Mouse (Mus musculus) embryo, embryonic 9.5 days (tissue): ENCODE data around the gene Gfra1.
A peak's percentile ranks its signal among the peaks of the same experiment; 100 is the strongest.

ENCODE experiments used
- DNase-seq: peaks from one replicate; pipeline ENCODE4 v3.0.0-alpha.2; 2017; ENCODE audit errors: extremely low spot score

Gene Gfra1

DNA sequence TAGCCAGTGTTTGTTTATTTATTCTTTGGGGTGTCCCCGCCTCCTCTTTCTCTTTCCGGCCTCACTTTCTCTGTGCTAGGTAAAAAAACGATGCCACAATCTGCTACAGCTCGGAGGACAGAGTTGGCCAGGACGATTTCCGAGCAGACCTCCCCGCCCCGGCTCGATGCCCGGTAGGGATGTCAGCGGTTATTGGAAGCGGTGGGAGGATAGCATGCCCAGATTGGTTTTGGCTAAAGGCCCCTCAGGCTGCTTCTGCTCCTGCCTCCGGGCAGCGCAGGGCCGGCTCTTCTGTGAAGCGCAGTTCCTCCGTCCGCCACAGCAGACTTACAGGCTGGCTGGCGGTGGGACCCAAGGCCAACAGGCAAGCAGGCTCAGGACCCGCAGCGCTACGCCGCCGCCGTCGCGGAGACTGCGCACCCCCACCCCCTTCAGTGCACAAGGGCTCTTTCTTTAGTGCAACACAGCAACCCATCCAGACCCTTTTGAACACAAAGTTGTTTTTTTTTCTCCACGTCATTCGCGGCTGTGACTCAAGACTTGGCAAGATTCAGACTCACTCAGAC, at the start of gene Gfra1:
TSS of gene Gfra1 (minus strand) at position 414 of the 566 bp plus-strand sequence.
- DNase-seq, result peak; percentile 79

DNA sequence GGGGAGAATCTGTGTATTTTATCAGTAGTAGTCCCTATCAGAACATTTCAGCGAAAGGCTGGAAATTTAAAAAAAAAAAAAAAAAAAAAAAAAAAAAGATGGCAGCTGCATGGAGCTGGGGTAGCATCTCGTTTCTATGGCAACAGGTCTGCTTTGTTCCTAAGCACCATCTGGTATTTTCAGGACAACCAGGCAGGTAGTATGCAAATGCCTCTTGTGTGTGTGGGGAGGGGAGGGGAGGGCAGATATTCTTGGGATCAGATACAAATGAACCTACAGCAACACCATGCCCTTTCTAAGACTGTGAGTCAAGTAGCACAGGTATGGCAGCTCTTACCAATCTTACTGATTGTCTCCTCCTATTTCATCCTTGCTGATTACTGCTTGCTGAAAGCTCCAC, 44.3 kb upstream of the Gfra1 start:
- DNase-seq, result no peak

DNA sequence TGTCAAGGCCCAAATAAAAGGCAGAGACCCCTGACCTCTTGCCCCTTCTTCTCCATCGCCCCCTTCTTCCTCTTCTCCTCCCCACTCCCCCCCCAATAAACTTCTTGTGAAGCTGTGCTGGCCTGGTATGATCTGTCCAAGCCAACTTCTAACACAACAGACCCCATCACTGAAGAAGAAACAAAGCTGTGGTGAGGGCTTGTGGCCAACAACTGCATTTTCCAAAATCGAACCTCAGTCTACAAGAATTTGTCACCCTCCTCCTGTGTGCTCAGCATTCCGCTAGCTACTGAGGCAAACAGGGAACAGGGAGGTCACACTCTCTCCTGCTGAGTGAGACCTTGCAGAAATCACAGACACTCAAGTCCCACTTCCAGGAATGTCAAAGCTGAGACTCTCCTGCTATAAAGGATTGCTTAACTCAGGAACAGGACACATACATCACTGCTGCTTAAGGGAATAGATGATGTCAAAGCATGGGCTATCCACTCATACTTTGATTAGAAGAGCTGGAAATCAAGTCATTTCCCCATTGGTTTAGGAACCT, 43.8 kb upstream of the Gfra1 start:
- DNase-seq, result no peak

DNA sequence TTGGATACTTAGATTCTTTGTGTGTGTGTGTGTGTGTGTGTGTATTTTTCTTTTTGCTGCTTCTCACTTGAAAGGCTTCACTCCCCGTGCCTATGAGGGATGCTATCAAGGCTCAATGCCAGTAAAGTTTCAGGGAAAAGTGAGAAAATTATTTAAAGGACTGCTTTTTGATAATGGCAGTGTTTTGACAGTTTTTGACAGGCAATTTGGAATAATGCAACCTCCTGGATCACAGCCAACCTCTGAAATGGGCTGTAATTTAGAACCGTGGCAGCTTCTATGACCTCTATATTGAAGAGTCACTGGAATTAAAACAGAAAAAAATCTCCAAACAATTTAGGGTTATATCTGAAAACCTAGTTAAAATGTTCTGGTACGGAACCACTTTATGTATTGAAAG, 41.4 kb upstream of the Gfra1 start:
- no peak for DNase-seq

DNA sequence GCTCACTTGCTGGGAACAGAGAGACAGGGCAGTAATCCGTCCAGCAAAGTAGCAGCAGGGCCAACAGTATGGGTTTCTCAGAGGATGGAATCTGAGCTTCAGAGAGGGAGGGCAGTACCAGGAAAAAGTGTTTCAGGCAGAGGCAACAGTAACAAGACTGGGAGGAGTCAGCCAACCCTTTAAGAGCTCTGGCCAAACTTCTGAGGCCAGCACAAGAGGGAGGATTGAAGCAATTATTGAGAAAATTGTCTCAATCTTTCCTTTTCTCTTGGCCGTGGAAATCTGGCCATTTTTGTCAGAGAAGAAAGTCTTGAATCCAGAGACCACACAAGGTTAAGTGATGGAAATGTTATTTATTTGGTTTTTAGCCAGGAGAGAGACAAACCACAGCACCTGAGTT, 31.0 kb upstream of the Gfra1 start:
- DNase-seq, result no peak

DNA sequence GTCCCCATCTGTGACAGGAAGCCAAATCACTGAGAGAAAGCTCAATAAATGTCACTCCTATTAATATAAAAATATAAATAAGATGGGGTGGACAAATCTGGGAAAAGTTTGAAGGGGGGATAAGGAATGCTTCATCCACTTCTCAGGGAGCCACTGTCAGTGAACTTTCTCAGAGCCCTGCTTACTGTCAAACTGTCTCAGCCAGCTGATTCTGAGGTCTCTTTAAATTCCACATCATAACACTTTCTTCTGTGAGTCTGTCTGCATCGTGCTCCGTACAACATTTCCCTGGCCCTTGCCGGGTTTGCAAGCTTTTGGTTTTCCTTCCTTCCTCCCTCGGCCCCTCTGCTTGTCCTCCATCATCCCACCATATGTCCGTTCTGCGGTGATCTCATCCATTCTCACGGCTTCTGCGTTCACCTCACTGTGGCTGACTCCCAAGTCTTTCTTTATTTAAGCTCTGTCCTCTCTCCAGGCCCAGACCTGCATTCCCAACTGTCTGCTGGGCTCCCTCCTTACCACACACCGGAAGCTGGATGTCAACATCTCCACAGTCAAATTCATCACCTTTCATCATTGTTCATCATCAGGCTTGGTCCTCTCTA, 26.8 kb upstream of the Gfra1 start:
- no peak for DNase-seq

DNA sequence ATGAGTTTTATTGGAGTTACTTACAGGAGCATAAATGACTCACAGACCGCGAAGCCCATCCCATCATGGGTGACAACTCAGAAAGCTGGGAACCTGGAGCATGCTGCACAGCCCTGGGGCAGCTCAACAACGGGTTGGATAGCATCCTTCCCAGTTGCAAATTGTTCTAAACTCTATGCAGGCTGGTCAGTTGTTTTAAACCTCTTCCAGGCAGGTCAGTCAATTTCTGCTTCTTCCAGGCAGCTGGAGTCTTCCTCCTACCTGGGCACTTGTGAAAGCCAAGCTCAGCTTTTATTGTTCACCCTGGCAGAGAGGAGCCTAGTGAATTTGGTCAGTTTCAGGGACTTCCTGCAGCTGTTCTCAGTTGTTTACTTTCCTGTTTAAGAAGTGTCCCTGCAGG, 18.5 kb upstream of the Gfra1 start:
- DNase-seq, result no peak

DNA sequence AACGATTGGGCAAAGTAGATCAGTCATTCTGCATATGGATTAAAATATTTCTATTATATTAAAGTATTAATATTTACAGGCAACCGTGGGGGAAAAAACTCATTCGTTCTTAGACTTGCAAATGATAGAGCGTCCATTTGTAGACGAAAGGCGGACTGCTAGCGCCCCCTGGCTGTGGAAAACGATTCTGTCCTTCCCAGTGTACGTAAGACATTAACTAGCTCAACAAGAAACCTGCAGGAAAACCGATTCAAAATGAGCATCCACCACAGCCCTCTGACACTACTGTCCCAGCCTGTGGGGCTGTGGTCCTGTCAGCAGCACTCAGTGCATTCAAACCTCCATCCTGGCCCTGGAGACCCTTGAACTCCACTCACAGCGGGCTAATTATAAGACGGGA, 13.7 kb upstream of the Gfra1 start:
- DNase-seq, result peak; percentile 80

DNA sequence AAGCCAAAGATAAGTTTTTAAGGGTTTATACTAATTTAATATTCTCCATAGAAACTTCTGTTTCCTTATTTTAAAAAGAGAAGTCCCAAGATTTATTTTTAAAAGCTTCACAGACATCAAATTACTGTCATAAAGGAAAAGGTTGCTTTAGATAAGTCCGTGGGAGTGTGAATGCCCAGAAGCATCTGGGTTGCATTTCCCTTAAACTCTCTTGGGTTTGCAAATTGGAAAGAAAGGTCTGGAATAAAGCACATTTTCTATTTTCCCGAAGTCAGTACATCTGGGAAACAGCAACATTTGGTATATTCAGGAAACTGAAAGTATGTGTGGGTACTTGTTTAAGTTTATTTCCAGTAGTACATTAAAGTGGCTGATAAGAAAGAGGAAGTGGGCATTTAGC, 12.6 kb upstream of the Gfra1 start:
- DNase-seq, result no peak

DNA sequence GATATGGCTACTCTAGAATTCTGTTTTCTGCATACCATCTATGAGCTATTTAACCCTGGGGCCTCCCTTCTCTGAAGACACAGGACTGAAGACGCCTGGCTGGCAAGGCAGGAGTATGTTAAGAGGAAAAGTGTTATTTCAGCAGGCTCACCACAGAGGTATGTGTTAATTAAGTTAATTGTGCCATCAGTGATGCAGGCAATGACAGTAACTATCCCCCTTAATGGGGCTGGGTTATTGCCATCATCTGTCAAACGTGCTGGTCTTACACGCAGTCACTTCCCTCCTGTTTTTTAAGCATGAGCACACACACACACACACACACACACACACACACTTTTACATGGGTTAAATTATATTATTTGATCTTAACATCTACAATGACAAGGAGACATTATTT, 8.0 kb upstream of the Gfra1 start:
- no peak for DNase-seq

DNA sequence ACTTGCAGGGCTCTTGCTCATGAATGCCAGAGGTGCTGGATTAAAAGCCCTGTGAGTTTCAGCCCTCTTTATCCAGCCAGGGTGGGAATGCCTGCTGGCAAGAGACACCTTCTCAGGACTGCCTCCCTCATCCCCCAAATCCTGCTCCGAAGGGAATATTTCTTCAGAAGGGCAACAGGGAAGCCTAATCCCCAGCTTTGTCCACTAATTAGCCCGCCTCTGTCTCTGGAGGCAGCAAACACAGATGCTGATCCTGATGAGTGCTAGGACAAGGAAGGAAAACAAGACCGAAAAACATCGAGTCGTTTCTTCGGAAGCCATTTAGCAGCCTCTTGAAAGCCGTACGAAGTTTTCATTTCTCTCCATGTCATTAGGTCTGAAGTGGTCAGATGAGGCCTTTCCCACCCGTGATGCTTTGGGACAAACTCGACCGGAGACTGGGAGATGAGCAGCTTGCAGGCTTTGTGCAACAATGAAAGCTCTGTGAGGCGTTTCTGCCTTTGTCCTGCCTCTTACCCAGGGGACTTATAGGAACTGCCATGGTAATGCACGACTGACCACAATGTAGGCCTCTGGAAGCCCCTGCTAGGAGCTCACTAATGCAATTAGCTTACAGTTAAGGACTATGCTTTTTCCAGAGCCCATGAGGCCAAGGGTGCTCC, 4.8 kb upstream of the Gfra1 start:
- DNase-seq, result peak; percentile 21

DNA sequence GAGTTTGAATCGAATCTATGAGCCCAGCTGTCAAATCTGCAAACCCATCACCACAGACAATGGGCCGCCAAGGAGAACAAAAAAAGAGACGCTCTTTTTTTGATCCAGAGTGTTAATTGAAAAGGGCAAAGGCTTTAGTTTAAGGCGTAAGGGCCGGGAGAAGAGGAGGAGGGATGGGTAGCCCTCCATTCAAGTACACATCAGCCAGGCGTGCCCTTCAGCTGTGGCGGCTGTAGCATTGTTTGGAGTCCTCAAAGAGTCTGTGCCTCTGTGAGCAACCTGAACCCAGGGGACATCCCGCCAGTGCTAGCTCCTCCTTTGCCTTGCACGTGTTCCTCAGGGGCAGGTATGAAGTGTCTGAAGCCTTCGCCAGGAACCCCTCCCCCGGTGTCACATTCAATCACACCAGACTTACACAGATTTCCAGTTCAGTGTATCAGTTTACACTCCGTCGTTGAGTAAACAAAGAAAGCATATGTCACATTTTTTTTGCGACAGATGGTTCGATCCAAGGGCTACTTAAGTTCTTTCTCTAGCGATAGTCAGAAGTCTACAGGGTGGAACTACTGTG, 867 bp upstream of the Gfra1 start:
- DNase-seq, result peak; percentile 49

DNA sequence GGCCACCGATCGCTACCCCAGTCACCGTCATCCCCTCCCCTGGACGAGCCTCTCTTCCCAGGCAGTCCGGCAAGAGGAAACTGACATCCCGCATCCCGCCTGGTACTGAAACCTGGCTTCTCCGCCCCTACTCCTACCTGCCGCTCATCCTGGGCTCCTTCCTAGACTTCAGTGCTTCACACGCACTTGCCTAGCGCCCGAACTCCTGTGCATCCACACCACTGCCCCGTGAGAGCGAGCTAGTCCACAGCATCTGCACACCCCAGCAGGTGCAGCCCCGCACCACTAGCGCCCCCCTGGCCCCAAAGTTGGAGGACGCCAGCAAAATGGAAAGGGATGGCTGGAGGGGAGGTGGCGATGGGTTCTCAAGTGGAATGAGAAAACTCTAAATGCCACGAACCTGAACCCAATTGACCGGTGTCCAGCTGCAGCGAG, 631 bp downstream of the Gfra1 start:
- DNase-seq, result peak; percentile 63

DNA sequence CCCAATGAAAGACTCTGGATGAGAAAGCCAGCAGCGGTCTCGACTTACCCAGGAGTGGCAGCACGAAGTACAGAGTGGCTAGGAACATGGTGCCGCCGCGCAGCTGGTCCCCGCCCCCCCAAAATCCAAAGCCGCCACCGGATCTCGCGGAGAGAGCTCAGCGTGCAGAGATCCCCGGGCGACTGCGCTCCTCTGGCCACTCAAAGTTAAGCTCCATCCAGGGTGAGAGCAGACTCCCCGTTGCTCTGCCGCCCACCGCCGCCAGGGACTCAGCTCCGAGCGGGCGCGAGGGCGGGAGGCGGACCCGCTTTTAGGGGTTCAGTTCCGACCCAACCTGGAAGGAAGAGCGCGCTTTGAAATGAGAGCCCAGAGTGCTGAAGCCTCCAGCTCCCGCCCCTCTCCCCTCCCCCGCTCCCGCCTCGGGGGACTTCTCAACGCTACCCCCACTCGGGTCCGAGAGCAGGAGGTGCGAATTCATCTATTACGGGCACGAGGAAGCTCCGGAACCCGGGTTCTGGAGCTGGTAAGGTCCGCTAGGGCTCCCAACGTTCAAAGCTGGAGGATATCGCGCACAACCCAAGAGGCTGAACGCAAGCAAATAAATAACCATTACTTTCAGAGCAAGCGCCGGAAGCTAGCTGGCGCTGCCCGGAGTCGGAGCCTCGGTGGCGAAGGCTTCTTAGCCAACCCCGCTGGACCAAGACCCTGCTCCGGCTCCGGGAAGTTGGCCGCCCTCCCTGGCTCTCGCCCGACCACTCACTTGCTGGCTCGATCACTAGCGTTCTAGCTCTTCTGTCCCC, 1.2 kb downstream of the Gfra1 start:
- DNase-seq, result peak; percentile 65

DNA sequence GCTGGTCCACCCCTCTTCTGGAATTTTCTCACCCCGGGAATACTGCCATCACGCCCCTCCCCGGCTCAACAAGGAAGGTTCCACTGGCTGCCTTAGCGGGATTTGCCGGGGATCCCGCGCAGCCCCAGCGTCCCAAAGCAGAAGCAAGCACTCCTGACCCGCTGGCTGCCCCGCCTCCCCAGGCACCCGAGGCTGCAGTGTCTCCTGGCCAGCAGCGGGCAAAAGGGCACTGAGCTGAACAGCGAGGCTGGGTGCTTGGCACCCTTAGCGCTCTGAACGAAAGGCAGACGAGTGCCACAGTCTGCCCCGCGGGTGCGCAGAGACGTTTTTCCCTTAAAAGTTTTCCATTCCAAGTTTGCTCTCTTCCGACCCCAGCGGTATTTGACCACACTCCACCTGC, 2.1 kb downstream of the Gfra1 start:
- DNase-seq, result no peak

DNA sequence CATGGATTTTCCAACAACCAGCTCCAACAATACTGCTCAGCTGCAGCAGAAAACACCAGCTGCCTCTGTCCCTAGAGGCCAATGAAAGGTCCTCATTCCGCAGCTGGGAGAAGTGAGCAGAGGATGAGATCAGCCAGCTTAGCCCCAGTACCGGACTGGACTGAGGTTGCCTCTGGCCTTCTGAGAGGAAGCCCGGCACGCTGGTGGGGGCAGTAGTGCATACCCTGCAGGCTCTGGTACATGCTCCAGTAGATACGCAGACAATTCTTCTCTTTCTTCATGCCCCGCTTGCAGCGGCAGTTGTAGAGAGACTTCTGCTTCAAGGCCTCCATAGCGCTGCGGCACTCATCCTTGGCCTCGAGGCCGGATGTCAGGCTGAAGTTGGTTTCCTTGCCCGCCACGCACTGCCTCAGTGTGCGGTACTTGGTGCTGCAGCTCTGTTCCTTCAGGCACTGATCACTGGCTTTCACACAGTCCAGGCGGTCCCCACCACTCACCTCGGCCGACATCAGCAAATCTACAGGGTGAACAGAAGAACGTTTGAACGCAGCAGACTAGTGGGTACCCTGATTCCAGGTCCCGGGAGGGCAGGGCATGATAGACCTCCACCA, 2.7 kb downstream of the Gfra1 start:
- DNase-seq, result peak; percentile 44

DNA sequence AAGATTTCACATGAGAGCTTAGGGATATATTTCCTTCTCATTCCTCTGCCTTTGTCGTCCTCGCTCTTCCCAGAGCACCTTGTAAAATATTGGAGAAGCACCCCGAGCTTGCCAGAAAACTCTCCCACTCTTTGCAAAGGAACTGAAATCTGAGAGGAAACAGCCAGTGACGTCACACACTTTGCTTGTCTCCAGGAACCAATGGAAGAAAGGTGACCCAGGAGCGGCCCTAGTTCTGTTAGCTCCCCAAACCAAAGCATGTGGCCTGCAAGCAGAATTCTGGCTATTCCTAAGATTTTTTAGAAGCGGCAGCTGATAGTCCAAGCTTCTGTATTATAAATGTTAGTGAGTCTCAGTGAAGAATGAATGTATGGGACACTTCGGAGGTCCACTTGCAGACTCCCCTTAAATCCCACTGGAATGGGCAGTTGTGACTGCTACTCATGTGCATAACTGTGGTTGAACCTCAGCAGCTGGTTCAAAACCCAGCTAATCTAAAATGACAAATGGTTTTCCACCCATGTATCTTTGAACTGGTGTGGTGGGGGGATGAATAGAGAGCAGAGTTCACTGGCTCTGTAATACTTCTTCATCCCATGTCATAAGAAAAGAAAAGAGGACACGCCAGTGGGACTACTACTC, 3.4 kb downstream of the Gfra1 start:
- no peak for DNase-seq

DNA sequence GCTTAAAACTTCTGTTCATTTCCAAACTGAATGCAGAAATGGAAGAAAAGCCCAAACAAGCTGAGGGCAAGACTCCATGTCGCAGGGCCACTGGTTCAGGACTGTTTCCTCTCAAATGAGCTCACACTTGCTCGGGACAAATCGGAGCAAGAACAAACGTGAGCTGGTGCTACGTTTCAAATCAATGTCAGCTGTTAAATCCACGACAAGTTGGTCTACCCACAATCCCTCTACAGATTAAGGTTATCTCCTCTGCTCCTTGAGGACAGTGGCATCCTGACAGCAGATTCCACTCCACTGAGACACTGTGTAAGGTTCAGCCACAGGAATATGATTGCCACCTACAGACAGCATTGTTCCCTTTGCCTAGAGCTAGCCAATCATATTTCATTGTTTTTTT, 4.4 kb downstream of the Gfra1 start:
- DNase-seq, result no peak

DNA sequence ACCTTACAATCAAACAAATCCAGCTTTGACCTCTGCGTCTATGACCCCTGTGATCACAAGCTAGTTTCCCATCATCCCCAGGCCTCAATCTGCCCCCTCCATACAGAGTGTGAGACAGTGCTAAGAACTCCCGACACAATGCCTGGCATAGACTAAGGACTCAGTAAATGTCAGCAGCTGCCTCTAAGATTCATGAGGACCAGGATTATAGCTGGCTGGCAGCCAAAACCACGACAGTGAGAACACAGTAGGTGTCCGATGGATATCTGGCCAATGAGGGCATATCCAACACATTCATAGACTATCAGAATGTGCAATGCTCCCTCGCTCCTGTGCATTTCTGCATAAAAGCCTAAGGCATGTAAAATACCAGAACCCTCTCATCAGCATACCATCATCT, 5.0 kb downstream of the Gfra1 start:
- no peak for DNase-seq

DNA sequence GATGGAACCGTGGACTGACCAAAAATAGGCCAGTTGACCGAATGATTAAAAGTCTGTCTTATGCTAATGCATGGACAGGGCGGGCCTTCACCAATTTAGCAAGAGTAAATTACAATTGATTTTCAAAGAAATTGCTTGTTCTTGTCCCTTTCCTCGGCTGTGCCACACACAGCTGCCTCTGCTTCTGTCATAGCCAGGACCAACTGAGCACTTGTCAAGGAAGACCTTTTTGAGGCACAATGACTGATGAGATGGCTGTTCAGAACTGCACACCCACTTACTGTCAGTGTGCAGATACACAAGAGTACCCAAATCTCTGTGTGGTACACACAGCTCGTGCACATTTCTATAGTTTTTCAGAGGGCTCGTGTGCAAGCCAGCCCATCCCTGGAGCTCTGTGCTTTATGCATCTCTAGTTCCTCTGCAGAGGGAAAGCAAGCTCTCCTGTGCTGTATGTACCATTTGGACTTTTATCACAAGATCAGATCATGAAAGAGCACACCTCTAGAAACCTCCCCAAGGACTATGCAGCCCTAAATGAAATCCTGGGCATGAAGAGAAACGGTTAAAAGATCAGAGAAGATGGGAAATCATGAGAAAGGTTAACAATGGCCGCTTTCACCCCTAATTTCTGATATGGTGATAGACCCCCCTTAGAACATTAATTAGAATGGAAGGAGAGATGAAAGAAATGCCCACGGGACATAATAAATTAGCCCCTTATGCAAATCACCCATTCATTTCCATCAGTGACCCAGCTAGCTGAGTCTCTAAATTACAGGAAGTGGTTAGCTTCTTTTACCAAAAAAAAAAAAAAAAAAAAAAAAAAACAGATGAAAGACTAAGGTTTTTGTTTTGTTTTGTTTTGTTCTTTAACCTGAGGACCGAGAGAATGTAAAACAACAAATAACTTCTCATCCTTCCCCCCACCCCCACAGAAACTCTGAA, 12.7 kb downstream of the Gfra1 start:
- DNase-seq, result no peak
